Comparison of ENCODE assay signal across 22 mouse cellular contexts in genomic region chr17:26873502-26873901, GRCm38 (mm10). TPM values are rescaled to one million over a fixed set of nuclear protein-coding genes. Genes with fewer than 3 reads are reported as not detected.
DNase-seq lines count a peak whose midpoint lies in the region; ATAC-seq lines count a peak whose summit lies in the region.
"Had no signal": no experiment of that assay in that cellular context is flagged by ENCODE, and none has a peak within 500 bp of the region (broad histone marks: within the 10 kb centered on the region; RNA-seq: fewer than 3 reads in every experiment).

No protein-coding gene starts in this region.

- peaks cover 1% of the 10 kb centered on the region; the same call in 1 of the 2 replicates for H3K9me3 ChIP-seq in heart, embryonic 12.5 days (replicated peaks)
- no peaks in the 10 kb centered on the region for H3K9me3 ChIP-seq in heart, embryonic 16.5 days (replicated peaks; ENCODE audit: control insufficient read depth, low read length)
- H3K9me3 ChIP-seq in lung, embryonic 15.5 days: no peaks in the 10 kb centered on the region
- H3K9me3 ChIP-seq: embryonic facial prominence, embryonic 15.5 days; forebrain, embryonic 10.5 days had no signal

- H3K4me3 ChIP-seq in heart, embryonic 12.5 days: no peak overlapping the region
- H3K4me3 ChIP-seq in heart, embryonic 16.5 days (ENCODE audit: low read length): no peak overlapping the region
- no peak overlapping the region for H3K4me3 ChIP-seq in lung, embryonic 15.5 days
- H3K4me3 ChIP-seq: embryonic facial prominence, embryonic 15.5 days; erythroblast, embryonic 14.5 days; forebrain, embryonic 10.5 days; gastrocnemius, adult 2 months; hindbrain, embryonic 10.5 days had no signal

- H3K4me2 ChIP-seq in heart, embryonic 12.5 days: no peak overlapping the region
- H3K4me2 ChIP-seq in heart, embryonic 16.5 days (ENCODE audit: low read depth, low read length): no peak overlapping the region
- H3K4me2 ChIP-seq in lung, embryonic 15.5 days: no peak overlapping the region
- H3K4me2 ChIP-seq: embryonic facial prominence, embryonic 15.5 days; hindbrain, embryonic 14.5 days had no signal

- H3K9ac ChIP-seq in heart, embryonic 12.5 days: no peak overlapping the region
- no peak overlapping the region for H3K9ac ChIP-seq in heart, embryonic 16.5 days (ENCODE audit: low read length)
- no peak overlapping the region for H3K9ac ChIP-seq in lung, embryonic 15.5 days
- H3K9ac ChIP-seq: embryonic facial prominence, embryonic 15.5 days; hindbrain, embryonic 14.5 days had no signal

- DNase-seq in heart, postnatal 4 days: no peak
- no peak for DNase-seq in heart, adult 18-20 months
- DNase-seq in lung, adult 18-20 months: no peak
- DNase-seq: adrenal gland, adult 2 months; adrenal gland, postnatal 25 days; cerebellum, adult 18-20 months; cerebellum, adult 9-11 months; cerebellum, postnatal 36 days; gastrocnemius, adult 2 months; gastrocnemius, postnatal 25 days; kidney, adult 8-10 months had no signal

- ATAC-seq in heart, embryonic 12.5 days (ENCODE audit: insufficient number of reproducible peaks, low FRiP score): no peak
- no peak for ATAC-seq in heart, embryonic 16.5 days (replicated peaks; ENCODE audit: extremely low read depth, insufficient read depth, low FRiP score)
- no peak; the same call in 1 of the 2 replicates for ATAC-seq in lung, embryonic 15.5 days (ENCODE audit: borderline replicate concordance, extremely low read depth, low FRiP score, low TSS enrichment)
- ATAC-seq: forebrain, embryonic 14.5 days; intestine, postnatal 0 days had no signal

- peak overlapping the region; percentile 66; the same call in 1 of the 2 replicates for H3K27ac ChIP-seq in heart, embryonic 12.5 days (ENCODE audit: poor library complexity, severe bottlenecking)
- H3K27ac ChIP-seq in heart, embryonic 16.5 days (ENCODE audit: low read length): peak overlapping the region; percentile 36
- H3K27ac ChIP-seq in lung, embryonic 15.5 days: peak overlapping the region; percentile 37
- H3K27ac ChIP-seq: embryonic facial prominence, embryonic 15.5 days; forebrain, embryonic 10.5 days; gastrocnemius, adult 2 months; hindbrain, embryonic 10.5 days; hindbrain, embryonic 14.5 days had no signal

- no peaks in the 10 kb centered on the region; the same call in 1 of the 2 replicates for H3K36me3 ChIP-seq in heart, embryonic 12.5 days
- H3K36me3 ChIP-seq in heart, embryonic 16.5 days (ENCODE audit: control insufficient read depth, insufficient read depth): no peaks in the 10 kb centered on the region
- H3K36me3 ChIP-seq in lung, embryonic 15.5 days: no peaks in the 10 kb centered on the region
- H3K36me3 ChIP-seq: embryonic facial prominence, embryonic 15.5 days; forebrain, embryonic 10.5 days; hindbrain, embryonic 10.5 days had no signal

- no peaks in the 10 kb centered on the region for H3K27me3 ChIP-seq in heart, embryonic 12.5 days (replicated peaks)
- H3K27me3 ChIP-seq in heart, embryonic 16.5 days (ENCODE audit: control insufficient read depth, insufficient read depth, low read length): no peaks in the 10 kb centered on the region
- H3K27me3 ChIP-seq in lung, embryonic 15.5 days: no peaks in the 10 kb centered on the region
- H3K27me3 ChIP-seq: embryonic facial prominence, embryonic 15.5 days had no signal

- WGBS in heart, embryonic 12.5 days: 61% methylated on average over 8 of the region's 8 CpGs
- WGBS in heart, embryonic 16.5 days: 59% methylated on average over 8 of the region's 8 CpGs
- 61% methylated on average over 8 of the region's 8 CpGs for WGBS in lung, embryonic 15.5 days

- peaks cover 45% of the 10 kb centered on the region for H3K4me1 ChIP-seq in heart, embryonic 12.5 days (replicated peaks)
- H3K4me1 ChIP-seq in heart, embryonic 16.5 days (ENCODE audit: control insufficient read depth, insufficient read depth, low read length): peaks cover 35% of the 10 kb centered on the region
- peaks cover 4% of the 10 kb centered on the region; the same call in 1 of the 2 replicates for H3K4me1 ChIP-seq in lung, embryonic 15.5 days
- H3K4me1 ChIP-seq: embryonic facial prominence, embryonic 15.5 days had no signal

RNA-seq across cellular contexts. Expression of gene Nkx2-5, which starts 28.7 kb away (rescaled TPM):
- polyA plus RNA-seq in heart, embryonic 12.5 days (2016; fragmentation: Nextera tagmentation; extraction: Ambion mirVana): 200 and 212 TPM in 2 replicates
- total RNA-seq in heart, postnatal 4 days (2021): 100 to 1,000 TPM; 123 to 128 TPM
- 123 and 132 TPM in 2 replicates for polyA plus RNA-seq in heart, embryonic 16.5 days (2015; fragmentation: Nextera tagmentation; extraction: Ambion mirVana)
- total RNA-seq in heart, adult 18-20 months (2021): 10 to 100 TPM; 75.6 to 79.8 TPM
- polyA plus RNA-seq in lung, embryonic 15.5 days (2015; fragmentation: Nextera tagmentation; extraction: Ambion mirVana): 2.4 and 4.6 TPM in 2 replicates
- total RNA-seq: adrenal gland, adult 2 months; adrenal gland, postnatal 25 days; gastrocnemius, adult 2 months; gastrocnemius, postnatal 25 days; granulocyte monocyte progenitor cell, adult 5-6 weeks had no signal
- polyA plus RNA-seq: erythroblast, embryonic 14.5 days; forebrain, embryonic 10.5 days; forebrain, embryonic 14.5 days; hindbrain, embryonic 10.5 days; hindbrain, embryonic 14.5 days had no signal

RNA-seq across cellular contexts. Expression of gene Kifc5b, which starts 43.4 kb away (rescaled TPM):
- 5.2 and 5.7 TPM in 2 replicates for polyA plus RNA-seq in heart, embryonic 12.5 days (2016; fragmentation: Nextera tagmentation; extraction: Ambion mirVana)
- total RNA-seq in heart, postnatal 4 days (2021): 10 to 100 TPM; 15.0 to 15.2 TPM
- 6.2 and 6.9 TPM in 2 replicates for polyA plus RNA-seq in heart, embryonic 16.5 days (2015; fragmentation: Nextera tagmentation; extraction: Ambion mirVana)
- 1 to 10 TPM in 1 of 2 experiments, under 1 TPM in 1; 0.37 to 1.1 TPM for total RNA-seq in heart, adult 18-20 months (2021)
- 8.0 and 9.8 TPM in 2 replicates for polyA plus RNA-seq in lung, embryonic 15.5 days (2015; fragmentation: Nextera tagmentation; extraction: Ambion mirVana)

RNA-seq across cellular contexts. Expression of gene Phf1, which starts 59.4 kb away (rescaled TPM):
- 9.0 and 9.4 TPM in 2 replicates for polyA plus RNA-seq in heart, embryonic 12.5 days (2016; fragmentation: Nextera tagmentation; extraction: Ambion mirVana)
- total RNA-seq in heart, postnatal 4 days (2021): 1 to 10 TPM; 9.9 to 10.0 TPM
- polyA plus RNA-seq in heart, embryonic 16.5 days (2015; fragmentation: Nextera tagmentation; extraction: Ambion mirVana): 7.5 and 8.7 TPM in 2 replicates
- total RNA-seq in heart, adult 18-20 months (2021): 10 to 100 TPM; 15.3 to 16.5 TPM
- 7.6 and 8.7 TPM in 2 replicates for polyA plus RNA-seq in lung, embryonic 15.5 days (2015; fragmentation: Nextera tagmentation; extraction: Ambion mirVana)

Comparison
In these comparisons a context has a peak if more than half of its experiments do, and no peak if none do; other contexts are left out.
1. RNA of gene Nkx2-5, which starts 28.7 kb away (polyA plus RNA-seq): 200 to 212 TPM in heart, embryonic 12.5 days and 123 to 132 TPM in heart, embryonic 16.5 days; 2.4 to 4.6 TPM in lung, embryonic 15.5 days; every median in the first group is over 10 times any median in the second.
2. Peak in every context shown above with its lines, with median percentiles within 50 percentile points of each other: H3K27ac ChIP-seq.